Mouse (Mus musculus): ENCODE data around the gene Mboat2. TPM values are rescaled to one million over a fixed set of nuclear protein-coding genes. Genes with fewer than 3 reads are reported as not detected.

Gene Mboat2
- total and polyA plus RNA-seq, 3 experiments = 0.39 to 4.0 (median 0.76) TPM

DNA sequence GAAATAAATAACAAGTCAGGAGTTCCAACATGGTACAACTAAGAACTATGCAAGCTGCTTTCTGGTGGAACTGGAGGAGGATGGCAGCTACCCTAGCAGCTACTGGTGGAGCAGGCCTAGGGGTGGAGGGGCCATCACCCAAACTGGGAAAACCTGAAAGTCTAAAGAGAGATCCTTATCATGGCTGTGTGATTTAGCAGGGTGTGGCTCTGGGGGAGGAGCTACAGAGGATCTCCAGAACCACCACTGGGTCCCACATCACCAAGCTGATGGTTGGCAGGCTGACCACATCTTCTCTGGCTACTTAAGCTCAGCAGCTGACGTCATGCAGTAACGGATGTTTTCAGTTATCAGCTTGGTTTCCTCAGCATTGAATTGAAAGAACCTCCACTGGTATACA is 7.8 kb upstream of the Mboat2 start:
- Histone ChIP-seq H3K4me2 (ENCODE audit: insufficient read depth, low read depth, poor library complexity, severe bottlenecking) (no peak overlapping the region), H3K27me3 (replicated peaks) (peaks cover 3% of the 10 kb centered on the region), H3K27ac (ENCODE audit: insufficient read depth, low read depth) (no peak overlapping the region), H3K4me1 (ENCODE audit: control insufficient read depth in 1 of 2, insufficient read depth in 2 of 2) (no peaks in the 10 kb centered on the region), H3K36me3 (replicated peaks in 1 of 2; ENCODE audit: control insufficient read depth in 1 of 2, insufficient read depth in 1 of 2, low read length in 1 of 2) (no peaks in the 10 kb centered on the region), H3K4me3 (replicated peaks in 1 of 3; ENCODE audit: low read depth in 2 of 3, low read length in 2 of 3, poor library complexity in 1 of 3) (no peak overlapping the region), H3K9ac (ENCODE audit: insufficient read depth, low read depth) (no peak overlapping the region), H3K9me3 (replicated peaks; ENCODE audit: low read length) (no peaks in the 10 kb centered on the region), H3K79me2 (replicated peaks; ENCODE audit: control insufficient read depth, extremely low read depth, insufficient read depth, poor library complexity, severe bottlenecking) (no peaks in the 10 kb centered on the region)
- in situ Hi-C loops (cut with MboI; ENCODE audit: low pct_ligation_motif_present, low pct_unique_long_range_greater_than_20kb, low sequenced_read_pairs) (no loop called here), dilution Hi-C loops (cut with MboI; ENCODE audit: extremely low pct_ligation_motif_present, extremely low pct_unique_long_range_greater_than_20kb, low sequenced_read_pairs) (no loop called here)
- no peak for DNase-seq (ENCODE audit: extremely low read depth)
- TF ChIP-seq ELF1 (IDR thresholded peaks at IDR 0.05; ENCODE audit: low read depth, low read length) = no peak
- no peak for TF ChIP-seq SIN3A (IDR thresholded peaks at IDR 0.05; ENCODE audit: low read length)
- TF ChIP-seq MAFK (IDR thresholded peaks at IDR 0.05; ENCODE audit: insufficient replicate concordance, low read length) = no peak
- TF ChIP-seq MYC (IDR thresholded peaks at IDR 0.05; ENCODE audit: low read depth, low read length) = no peak
- no peak for TF ChIP-seq SMC3 (IDR thresholded peaks at IDR 0.05; ENCODE audit: low read depth, low read length)
- no peak for TF ChIP-seq MAZ (IDR thresholded peaks at IDR 0.05; ENCODE audit: low read depth, low read length)
- TF ChIP-seq POLR2AphosphoS2 (IDR thresholded peaks at IDR 0.05; ENCODE audit: low read depth, low read length) = no peak
- no peak for TF ChIP-seq NRF1 (IDR thresholded peaks at IDR 0.05; ENCODE audit: low read depth, low read length)
- no peak for TF ChIP-seq USF2 (conservative IDR thresholded peaks at IDR 0.05; ENCODE audit: low read depth, low read length)
- TF ChIP-seq RAD21 (IDR thresholded peaks at IDR 0.05; ENCODE audit: low read depth, low read length) = no peak
- TF ChIP-seq POLR2A (IDR thresholded peaks at IDR 0.05; ENCODE audit: low read depth, low read length) = no peak
- no peak for TF ChIP-seq TBP (conservative IDR thresholded peaks at IDR 0.05; ENCODE audit: low read depth, low read length)
- TF ChIP-seq CHD1 (IDR thresholded peaks at IDR 0.05; ENCODE audit: low read depth, low read length) = no peak
- no peak for TF ChIP-seq NELFE (IDR thresholded peaks at IDR 0.05; ENCODE audit: low read depth, low read length)
- no peak for TF ChIP-seq MXI1 (IDR thresholded peaks at IDR 0.05; ENCODE audit: low read depth, low read length)
- TF ChIP-seq HCFC1 (IDR thresholded peaks at IDR 0.05; ENCODE audit: low read depth, low read length) = no peak

DNA sequence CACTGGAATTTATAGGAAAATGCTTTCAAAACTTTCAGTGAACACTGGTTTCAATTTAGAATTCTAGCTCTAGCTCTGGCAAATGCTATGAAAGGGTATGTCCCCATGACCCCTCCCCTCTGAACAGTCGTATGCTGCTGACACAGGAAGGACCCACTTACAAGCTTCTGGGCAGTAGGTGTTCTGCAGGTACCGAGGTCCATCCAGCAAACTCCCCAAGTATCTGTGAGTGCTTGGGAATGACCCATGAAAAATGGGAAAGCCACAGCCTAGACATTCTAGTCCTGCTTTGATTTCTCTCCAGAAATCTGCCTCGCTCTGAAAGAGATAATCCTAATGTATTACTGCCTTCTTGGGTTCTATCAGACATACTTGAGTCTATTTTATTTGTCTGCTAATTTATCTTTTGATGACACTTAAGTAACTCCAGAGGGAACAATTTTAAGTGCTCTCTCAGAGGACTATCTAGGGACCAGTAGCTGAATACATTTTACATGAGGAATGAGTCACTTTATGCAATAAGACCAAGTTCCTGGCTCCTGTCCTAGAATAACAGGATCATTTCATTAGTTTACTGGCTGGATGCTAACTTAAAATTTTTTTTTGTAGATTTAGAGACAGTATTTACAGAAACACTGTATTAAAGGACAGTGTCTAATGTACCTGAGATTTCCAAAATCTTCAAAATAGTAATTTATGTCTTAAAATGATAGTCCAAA is 6.9 kb upstream of the Mboat2 start:
- H3K27ac ChIP-seq (ENCODE audit: insufficient read depth, low read depth) = no peak overlapping the region

More for the DNA sequence above, 6.9 kb upstream of the Mboat2 start:
- peaks cover 3% of the 10 kb centered on the region for H3K27me3 ChIP-seq (replicated peaks)
- TF ChIP-seq ETS1 (conservative IDR thresholded peaks at IDR 0.05; ENCODE audit: low read depth, low read length) (no peak), CHD2 (IDR thresholded peaks at IDR 0.05; ENCODE audit: low read length) (no peak), MXI1 (IDR thresholded peaks at IDR 0.05; ENCODE audit: low read depth, low read length) (no peak), MYC (IDR thresholded peaks at IDR 0.05; ENCODE audit: low read depth, low read length) (no peak), HCFC1 (IDR thresholded peaks at IDR 0.05; ENCODE audit: low read depth, low read length) (no peak), RCOR1 (conservative IDR thresholded peaks at IDR 0.05; ENCODE audit: low read depth, low read length) (no peak), MEF2A (IDR thresholded peaks at IDR 0.05; ENCODE audit: borderline replicate concordance, low read depth, low read length) (no peak), SMC3 (IDR thresholded peaks at IDR 0.05; ENCODE audit: low read depth, low read length) (no peak), POLR2A (IDR thresholded peaks at IDR 0.05; ENCODE audit: low read depth, low read length) (no peak), E2F4 (IDR thresholded peaks at IDR 0.05; ENCODE audit: insufficient replicate concordance, low read depth, low read length) (no peak), TCF12 (IDR thresholded peaks at IDR 0.05; ENCODE audit: low read depth, low read length) (no peak), CTCF (conservative IDR thresholded peaks at IDR 0.05 in 1 of 2, IDR thresholded peaks at IDR 0.05 in 1 of 2; ENCODE audit: low read depth in 2 of 2, low read length in 2 of 2) (no peak), ZMIZ1 (IDR thresholded peaks at IDR 0.05; ENCODE audit: low read depth, low read length) (no peak), USF2 (conservative IDR thresholded peaks at IDR 0.05; ENCODE audit: low read depth, low read length) (no peak), MAX (IDR thresholded peaks at IDR 0.05; ENCODE audit: low read length) (no peak), ZC3H11A (IDR thresholded peaks at IDR 0.05; ENCODE audit: low read depth, low read length) (no peak), IRF4 (IDR thresholded peaks at IDR 0.05; ENCODE audit: low read depth, low read length) (no peak), PAX5 (IDR thresholded peaks at IDR 0.05; ENCODE audit: low read length) (no peak), NRF1 (IDR thresholded peaks at IDR 0.05; ENCODE audit: low read depth, low read length) (no peak)
- DNase-seq (ENCODE audit: extremely low read depth) = no peak
- H3K79me2 ChIP-seq (replicated peaks; ENCODE audit: control insufficient read depth, extremely low read depth, insufficient read depth, poor library complexity, severe bottlenecking) = no peaks in the 10 kb centered on the region
- H3K4me3 ChIP-seq (replicated peaks in 1 of 3; ENCODE audit: low read depth in 2 of 3, low read length in 2 of 3, poor library complexity in 1 of 3) = no peak overlapping the region
- no peaks in the 10 kb centered on the region for H3K4me1 ChIP-seq (ENCODE audit: control insufficient read depth in 1 of 2, insufficient read depth in 2 of 2)
- no peak overlapping the region for H3K9ac ChIP-seq (ENCODE audit: insufficient read depth, low read depth)
- in situ Hi-C loops (cut with MboI; ENCODE audit: low pct_ligation_motif_present, low pct_unique_long_range_greater_than_20kb, low sequenced_read_pairs) (no loop called here), dilution Hi-C loops (cut with MboI; ENCODE audit: extremely low pct_ligation_motif_present, extremely low pct_unique_long_range_greater_than_20kb, low sequenced_read_pairs) (no loop called here)
- no peaks in the 10 kb centered on the region for H3K36me3 ChIP-seq (replicated peaks in 1 of 2; ENCODE audit: control insufficient read depth in 1 of 2, insufficient read depth in 1 of 2, low read length in 1 of 2)
- H3K9me3 ChIP-seq (replicated peaks; ENCODE audit: low read length) = no peaks in the 10 kb centered on the region
- no peak overlapping the region for H3K4me2 ChIP-seq (ENCODE audit: insufficient read depth, low read depth, poor library complexity, severe bottlenecking)

All from CH12.LX (cell line).